Mouse (Mus musculus): Measurements from ENCODE around the gene Gosr2.

GRCm38 (mm10) chr11:103653359-103653965 lies 44.2 kb downstream of the Gosr2 start:
- TF ChIP-seq POLR2A (IDR thresholded peaks at IDR 0.05; ENCODE audit: extremely low read depth, insufficient read depth, low read length): no peak
- TF ChIP-seq CTCF (IDR thresholded peaks at IDR 0.05; ENCODE audit: extremely low read depth, insufficient read depth, low read length): no peak

Data from cortical plate, adult 2 months (tissue).